Comparison of ENCODE assay signal across 8 mouse cellular contexts in the genomic region with DNA sequence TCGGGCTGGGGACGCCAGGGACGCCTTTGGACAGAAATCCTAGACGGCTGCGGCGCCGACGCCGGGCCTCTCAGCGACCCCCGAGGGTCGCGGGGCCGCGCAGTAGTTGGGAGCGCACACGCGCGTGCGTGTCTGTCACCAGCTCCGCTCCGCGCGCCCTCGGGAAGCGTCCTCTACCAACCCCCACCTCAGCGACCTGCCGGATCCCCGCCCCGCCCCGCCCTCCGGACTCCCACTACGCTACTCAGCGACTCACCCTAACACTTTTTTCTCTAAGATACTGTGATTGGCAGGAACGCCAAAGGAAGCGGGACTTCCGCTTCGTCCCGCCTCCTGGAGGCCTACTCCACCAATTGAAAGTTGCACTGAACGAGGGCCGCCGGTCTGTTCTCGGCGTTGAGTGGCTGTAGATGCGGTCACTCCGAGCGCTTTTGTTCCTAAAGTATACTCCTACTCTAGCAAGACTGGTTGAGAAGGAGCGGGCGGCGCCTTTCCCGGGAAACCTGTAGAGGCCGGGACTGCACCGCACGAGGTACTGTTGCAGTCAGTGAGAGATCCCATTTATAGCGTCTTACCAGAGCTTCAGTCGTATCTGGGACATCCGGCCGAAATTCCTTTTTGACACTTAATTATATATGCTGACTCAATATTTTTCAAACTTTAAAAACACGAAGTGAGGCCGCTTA. TPM values are rescaled to one million over a fixed set of nuclear protein-coding genes. Genes with fewer than 3 reads are reported as not detected.
DNase-seq lines count a peak whose midpoint lies in the region; ATAC-seq and TF ChIP-seq lines count a peak whose summit lies in the region.

TSS of gene Nf2 (minus strand) at position 279 of the 686 bp plus-strand sequence.

- TF ChIP-seq POLR2A in kidney, adult 2 months (IDR thresholded peaks at IDR 0.05; ENCODE audit: low read depth, low read length) = peak; percentile 58
- peak; percentile 44 for TF ChIP-seq POLR2A in spleen, adult 2 months (IDR thresholded peaks at IDR 0.05; ENCODE audit: low read depth, low read length)

- no peaks in the 10 kb centered on the region for H3K27me3 ChIP-seq in embryonic facial prominence, embryonic 13.5 days
- no peaks in the 10 kb centered on the region for H3K27me3 ChIP-seq in kidney, adult 2 months (replicated peaks; ENCODE audit: control insufficient read depth, insufficient read depth, low read length)
- H3K27me3 ChIP-seq in limb, embryonic 12.5 days = no peaks in the 10 kb centered on the region
- no peaks in the 10 kb centered on the region for H3K27me3 ChIP-seq in midbrain, embryonic 15.5 days (replicated peaks)
- no peaks in the 10 kb centered on the region for H3K27me3 ChIP-seq in spleen, adult 2 months (ENCODE audit: control insufficient read depth, insufficient read depth, low read length)

- peak; percentile 99 for ATAC-seq in embryonic facial prominence, embryonic 13.5 days (ENCODE audit: insufficient number of reproducible peaks, insufficient read depth, low FRiP score, low TSS enrichment, low read depth)
- peak; percentile 99 for ATAC-seq in limb, embryonic 12.5 days (ENCODE audit: insufficient number of reproducible peaks, insufficient read depth, low FRiP score, low TSS enrichment, low read depth)
- peak; percentile 99 for ATAC-seq in midbrain, embryonic 15.5 days (replicated peaks)

- H3K9me3 ChIP-seq in embryonic facial prominence, embryonic 13.5 days = no peaks in the 10 kb centered on the region
- no peaks in the 10 kb centered on the region for H3K9me3 ChIP-seq in limb, embryonic 12.5 days
- H3K9me3 ChIP-seq in midbrain, embryonic 15.5 days = no peaks in the 10 kb centered on the region

- H3K27ac ChIP-seq in embryonic facial prominence, embryonic 13.5 days = peak within 1 kb of the TSS; percentile 78
- peak within 1 kb of the TSS; percentile 60 for H3K27ac ChIP-seq in kidney, adult 2 months (ENCODE audit: insufficient read depth, low read depth, low read length)
- H3K27ac ChIP-seq in limb, embryonic 12.5 days = peak within 1 kb of the TSS; percentile 79
- H3K27ac ChIP-seq in midbrain, embryonic 15.5 days = peak within 1 kb of the TSS; percentile 73
- H3K27ac ChIP-seq in spleen, adult 2 months (ENCODE audit: insufficient read depth, low read length) = peak within 1 kb of the TSS; percentile 82

- no peaks in the 10 kb centered on the region for H3K36me3 ChIP-seq in embryonic facial prominence, embryonic 13.5 days
- no peaks in the 10 kb centered on the region for H3K36me3 ChIP-seq in kidney, adult 2 months (ENCODE audit: control insufficient read depth, insufficient read depth, low read length)
- H3K36me3 ChIP-seq in limb, embryonic 12.5 days = no peaks in the 10 kb centered on the region
- no peaks in the 10 kb centered on the region for H3K36me3 ChIP-seq in midbrain, embryonic 15.5 days (replicated peaks)
- no peaks in the 10 kb centered on the region for H3K36me3 ChIP-seq in spleen, adult 2 months (ENCODE audit: control insufficient read depth, insufficient read depth, low read length)

- peak within 1 kb of the TSS; percentile 94 for H3K9ac ChIP-seq in embryonic facial prominence, embryonic 13.5 days
- H3K9ac ChIP-seq in limb, embryonic 12.5 days (replicated peaks) = peak within 1 kb of the TSS; percentile 96
- peak within 1 kb of the TSS; percentile 77 for H3K9ac ChIP-seq in midbrain, embryonic 15.5 days

- WGBS in embryonic facial prominence, embryonic 13.5 days = under 1% methylated on average over 60 of the region's 60 CpGs
- under 1% methylated on average over 59 of the region's 60 CpGs for WGBS in kidney, adult 2 months
- WGBS in limb, embryonic 12.5 days = under 1% methylated on average over 60 of the region's 60 CpGs
- WGBS in midbrain, embryonic 15.5 days = under 1% methylated on average over 60 of the region's 60 CpGs
- WGBS in spleen, adult 2 months = under 1% methylated on average over 60 of the region's 60 CpGs

- peak; percentile 98 for DNase-seq in 3134 (ENCODE audit: extremely low read depth, insufficient read length, low spot score)
- DNase-seq in adrenal gland, postnatal 36 days = peak; percentile 96 to 98
- DNase-seq in heart, adult 18-20 months = peak; percentile 98 to 100
- peak; percentile 100 for DNase-seq in kidney, adult 2 months
- peak; percentile 92 to 97 for DNase-seq in spleen, adult 2 months (ENCODE audit: low read depth in 1 of 2, low spot score in 2 of 2)

- peaks cover 14% of the 10 kb centered on the region for H3K4me1 ChIP-seq in embryonic facial prominence, embryonic 13.5 days
- H3K4me1 ChIP-seq in kidney, adult 2 months (ENCODE audit: control insufficient read depth, insufficient read depth, low read length) = 0 out of 2 replicates have a peak, but pooled peaks cover 4% of the 10 kb centered on the region
- peaks cover 16% of the 10 kb centered on the region for H3K4me1 ChIP-seq in limb, embryonic 12.5 days (replicated peaks)
- peaks cover 22% of the 10 kb centered on the region for H3K4me1 ChIP-seq in midbrain, embryonic 15.5 days
- 0 out of 2 replicates have a peak, but pooled peaks cover 3% of the 10 kb centered on the region for H3K4me1 ChIP-seq in spleen, adult 2 months (ENCODE audit: control insufficient read depth, insufficient read depth, insufficient read length)

- peak within 1 kb of the TSS; percentile 67 for H3K4me2 ChIP-seq in embryonic facial prominence, embryonic 13.5 days
- H3K4me2 ChIP-seq in limb, embryonic 12.5 days = peak within 1 kb of the TSS; percentile 72
- peak within 1 kb of the TSS; percentile 54 for H3K4me2 ChIP-seq in midbrain, embryonic 15.5 days

- peak within 1 kb of the TSS; percentile 99 for H3K4me3 ChIP-seq in embryonic facial prominence, embryonic 13.5 days
- peak within 1 kb of the TSS; percentile 100 for H3K4me3 ChIP-seq in kidney, adult 2 months (ENCODE audit: insufficient read depth, low read depth, low read length)
- peak within 1 kb of the TSS; percentile 98 for H3K4me3 ChIP-seq in limb, embryonic 12.5 days (replicated peaks)
- H3K4me3 ChIP-seq in midbrain, embryonic 15.5 days = peak within 1 kb of the TSS; percentile 76
- peak within 1 kb of the TSS; percentile 90 for H3K4me3 ChIP-seq in spleen, adult 2 months (ENCODE audit: extremely low read depth, insufficient read depth, insufficient read length)

- no peak for TF ChIP-seq CTCF in kidney, adult 2 months (conservative IDR thresholded peaks at IDR 0.05; ENCODE audit: insufficient read depth, insufficient read length, low read depth, low read length)
- TF ChIP-seq CTCF in spleen, adult 2 months (IDR thresholded peaks at IDR 0.05; ENCODE audit: extremely low read depth, insufficient read depth, insufficient read length, insufficient replicate concordance) = no peak

RNA-seq across cellular contexts. Expression of gene Nf2, which starts in this region (rescaled TPM):
- 100 to 1,000 TPM in 1 of 2 experiments, 10 to 100 TPM in 1; 75.0 to 162 TPM for total RNA-seq in adrenal gland, postnatal 36 days (2021)
- 55.7 and 61.4 TPM in 2 replicates for polyA plus RNA-seq in embryonic facial prominence, embryonic 13.5 days (2015; fragmentation: Nextera tagmentation; extraction: Ambion mirVana)
- total RNA-seq in heart, adult 18-20 months (2021) = 10 to 100 TPM; 70.8 to 76.9 TPM
- 54.0 and 54.4 TPM in 2 replicates for polyA plus RNA-seq in kidney, adult 2 months (2012; rRNA removed)
- polyA plus RNA-seq in limb, embryonic 12.5 days (2016; fragmentation: Nextera tagmentation; extraction: Ambion mirVana) = 59.8 and 68.0 TPM in 2 replicates
- 63.6 and 66.8 TPM in 2 replicates for polyA plus RNA-seq in midbrain, embryonic 15.5 days (2015; fragmentation: Nextera tagmentation; extraction: Ambion mirVana)
- polyA plus RNA-seq in spleen, adult 2 months (2012; rRNA removed) = 21.3 and 25.3 TPM in 2 replicates

Comparison
In these comparisons a context has a peak if more than half of its experiments do, and no peak if none do; other contexts are left out.
1. Peak in every context shown above with its lines: DNase-seq, ATAC-seq, H3K4me3 ChIP-seq and H3K27ac ChIP-seq.